Mouse (Mus musculus) mesoderm, embryonic 11.5 days (tissue): ENCODE results near the gene Chn2.

Experiments
- DNase-seq: peaks from one replicate; pipeline ENCODE4 v3.0.0-alpha.2; 2012; ENCODE audit warnings: low read depth, low spot score

Gene Chn2

DNA sequence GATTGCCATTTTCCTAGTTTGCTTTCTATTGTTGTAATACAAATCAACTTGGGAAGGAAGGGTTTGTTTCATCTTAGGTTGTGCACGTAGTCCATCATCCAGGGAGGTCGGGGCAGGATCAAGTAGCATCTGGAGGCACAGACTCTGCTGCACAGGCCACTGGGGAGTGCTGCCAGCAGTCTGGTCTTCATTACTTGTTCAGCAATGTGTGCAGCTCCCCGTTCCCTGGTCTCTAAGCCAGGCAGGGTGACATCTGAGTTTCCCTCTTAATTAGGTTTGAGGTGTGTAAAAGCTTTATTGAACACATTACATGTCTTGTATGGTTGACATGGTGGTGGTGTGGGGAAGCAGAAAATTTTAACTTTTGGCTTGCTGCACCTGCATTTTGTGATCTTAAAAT is 79.0 kb downstream of the Chn2 start:
- DNase-seq: no peak

DNA sequence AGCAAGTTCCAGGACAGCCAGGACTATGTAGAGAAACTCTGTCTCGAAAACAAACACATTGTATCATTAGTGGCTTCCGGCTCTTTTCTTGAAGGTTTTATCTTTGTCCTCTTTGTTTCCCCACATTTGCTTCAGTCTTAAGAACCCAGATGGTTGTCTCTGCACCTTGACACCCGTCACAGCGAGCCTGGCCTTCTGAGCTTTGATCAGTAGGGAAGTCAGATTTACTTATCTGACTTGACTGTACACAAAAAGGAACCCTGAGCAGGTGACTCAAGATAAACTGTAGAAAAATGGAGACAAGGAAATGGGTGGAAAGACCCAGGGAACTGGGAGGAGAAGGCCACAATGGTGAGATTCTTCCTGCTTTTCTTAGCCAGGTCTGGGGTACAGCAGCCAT is 79.5 kb downstream of the Chn2 start:
- DNase-seq: no peak

DNA sequence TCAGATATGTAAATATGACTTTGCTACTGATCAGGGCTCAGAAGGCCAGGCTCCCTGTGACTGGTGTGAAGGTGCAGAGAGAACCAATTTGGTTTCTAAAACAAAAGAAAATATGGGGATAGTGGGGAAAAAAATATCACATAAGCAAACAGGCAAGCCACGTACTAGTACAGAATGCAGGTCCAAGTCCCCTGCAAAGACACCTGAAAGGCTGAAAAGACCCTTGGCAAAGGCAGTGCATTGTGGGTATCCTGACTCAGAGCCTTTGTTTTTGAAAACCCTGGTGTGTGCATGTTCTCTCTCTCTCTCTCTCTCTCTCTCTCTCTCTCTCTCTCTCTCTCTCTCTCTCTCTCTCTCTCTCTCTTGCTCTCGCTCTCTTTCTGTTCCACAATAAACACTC is 80.1 kb downstream of the Chn2 start:
- DNase-seq: no peak

DNA sequence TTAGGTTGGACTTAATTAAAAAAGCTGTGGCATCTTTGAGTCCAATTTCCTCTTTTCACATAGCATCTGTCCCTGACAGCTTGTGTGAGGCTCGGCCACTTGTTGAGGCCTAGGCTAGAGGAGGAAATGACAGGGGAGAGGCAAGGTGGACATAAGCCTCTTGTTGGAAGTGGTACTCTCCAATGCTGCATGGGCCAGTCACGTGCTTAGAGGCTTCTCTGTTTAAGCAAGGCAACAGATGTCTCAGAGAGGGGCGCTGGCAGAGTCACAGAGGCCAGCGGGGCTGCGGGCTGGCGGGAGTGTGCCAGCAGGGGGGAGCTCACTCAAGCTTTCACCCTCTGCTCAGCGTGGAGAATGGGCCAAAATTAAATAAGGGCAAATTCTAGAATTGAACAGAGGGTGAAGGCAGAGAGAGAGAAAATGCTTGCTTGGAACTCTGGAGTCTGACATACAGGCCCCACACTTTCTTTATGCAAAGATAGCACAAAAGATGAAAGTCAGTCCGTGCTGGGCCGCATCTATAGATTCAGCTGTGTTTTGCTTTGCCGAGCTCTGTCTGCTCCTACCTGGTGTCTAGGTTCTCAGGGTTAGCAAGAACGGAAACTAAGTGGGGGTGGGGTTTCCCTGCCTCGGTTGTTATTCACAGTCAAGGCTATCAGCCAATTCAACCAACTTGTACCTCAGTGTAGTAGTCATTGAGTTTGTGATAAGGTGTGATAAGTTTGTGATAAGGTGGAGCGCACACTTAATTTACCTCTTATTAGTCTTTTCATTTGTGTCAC is 80.7 kb downstream of the Chn2 start:
- DNase-seq: peak; percentile 28

DNA sequence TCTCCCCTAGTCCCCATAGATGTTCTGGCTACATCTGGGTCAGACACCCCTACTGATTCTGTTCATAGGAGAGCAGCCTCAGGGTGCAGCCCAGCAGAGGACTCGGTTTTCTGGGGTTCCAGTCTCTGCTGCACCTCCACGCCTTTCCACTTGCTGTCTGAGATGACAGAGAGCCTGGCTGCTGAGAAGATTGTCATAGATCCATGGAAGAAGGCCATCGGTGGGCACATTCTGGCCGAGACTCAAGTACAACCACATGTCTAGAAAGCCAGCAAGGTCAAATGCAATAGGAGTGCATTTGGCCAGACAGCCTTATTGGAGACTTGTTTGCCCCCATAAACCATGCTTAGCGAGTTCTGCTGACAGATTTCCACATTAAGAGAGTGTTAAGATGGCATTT is 81.5 kb downstream of the Chn2 start:
- DNase-seq: no peak

DNA sequence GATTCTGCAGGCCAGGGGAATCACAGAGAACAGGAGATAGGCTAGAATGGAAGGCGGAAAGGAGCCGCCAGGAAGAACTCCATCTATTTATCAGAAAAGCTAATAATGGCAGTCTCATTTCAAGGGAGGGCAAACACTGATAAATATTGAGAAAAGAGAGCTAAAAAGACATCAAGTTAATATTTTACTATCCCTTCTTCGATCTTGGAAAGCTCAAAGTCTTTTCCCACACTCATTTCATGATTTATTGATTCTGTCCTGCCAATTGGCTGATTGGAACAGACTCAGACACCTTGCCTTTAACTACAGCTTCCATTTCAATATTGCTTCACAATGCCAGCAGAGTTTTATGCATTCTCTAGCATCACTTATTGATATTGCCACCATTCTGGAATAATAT is 85.2 kb downstream of the Chn2 start:
- DNase-seq: no peak

DNA sequence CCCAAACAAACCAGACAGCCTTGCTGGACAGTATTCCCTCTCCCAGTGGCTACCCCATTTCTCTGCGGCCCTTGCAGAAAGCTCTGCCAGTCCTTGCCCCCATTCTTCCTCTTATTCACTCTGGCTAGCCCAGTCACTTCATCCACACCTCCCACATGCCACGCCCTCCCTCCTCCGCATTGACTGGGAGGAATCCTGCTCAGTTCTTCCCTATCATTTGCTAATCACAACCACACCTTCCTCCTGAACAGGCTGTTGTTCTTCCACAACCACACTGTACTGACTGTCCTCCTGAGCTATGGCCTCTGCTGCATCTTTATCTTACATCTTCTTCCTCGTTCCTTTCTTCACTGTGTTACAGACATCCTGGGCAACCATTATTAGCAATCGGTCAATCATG is 86.2 kb downstream of the Chn2 start:
- DNase-seq: no peak

DNA sequence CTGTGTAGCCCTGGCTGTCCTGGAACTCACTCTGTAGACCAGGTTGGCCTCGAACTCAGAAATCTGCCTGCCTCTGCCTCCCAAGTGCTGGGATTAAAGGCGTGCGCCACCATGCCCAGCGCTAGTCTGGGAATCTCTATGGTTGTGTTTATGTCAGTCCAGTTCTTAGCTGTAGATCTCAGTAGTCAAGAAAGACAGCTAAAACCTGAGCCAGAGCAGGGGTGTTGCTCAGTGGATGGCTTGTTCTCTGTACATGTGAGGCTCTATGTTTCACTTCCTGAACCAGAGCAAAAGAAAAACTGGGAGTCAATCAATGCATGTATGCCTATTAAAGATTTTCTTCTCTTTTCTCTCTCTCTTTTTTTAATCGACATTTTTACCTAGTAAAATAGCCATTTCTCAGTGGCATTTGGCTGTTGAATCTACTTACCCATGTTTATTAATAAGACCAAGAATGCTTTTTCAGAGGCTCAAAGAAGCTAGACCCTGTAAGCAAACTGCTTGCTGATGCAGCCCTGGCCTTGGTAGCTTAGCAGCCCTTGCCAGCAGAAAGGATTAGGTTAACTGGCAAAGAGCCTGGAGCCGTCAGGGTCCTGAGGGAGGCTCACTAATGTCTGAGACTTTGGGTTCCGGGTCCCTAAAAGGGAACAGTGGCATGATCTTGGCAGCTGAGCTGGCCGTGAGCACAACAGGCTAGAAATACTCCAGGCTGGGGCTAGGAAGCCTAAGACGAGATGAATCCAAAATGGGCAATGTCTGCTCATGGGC is 87.1 kb downstream of the Chn2 start:
- DNase-seq: no peak

DNA sequence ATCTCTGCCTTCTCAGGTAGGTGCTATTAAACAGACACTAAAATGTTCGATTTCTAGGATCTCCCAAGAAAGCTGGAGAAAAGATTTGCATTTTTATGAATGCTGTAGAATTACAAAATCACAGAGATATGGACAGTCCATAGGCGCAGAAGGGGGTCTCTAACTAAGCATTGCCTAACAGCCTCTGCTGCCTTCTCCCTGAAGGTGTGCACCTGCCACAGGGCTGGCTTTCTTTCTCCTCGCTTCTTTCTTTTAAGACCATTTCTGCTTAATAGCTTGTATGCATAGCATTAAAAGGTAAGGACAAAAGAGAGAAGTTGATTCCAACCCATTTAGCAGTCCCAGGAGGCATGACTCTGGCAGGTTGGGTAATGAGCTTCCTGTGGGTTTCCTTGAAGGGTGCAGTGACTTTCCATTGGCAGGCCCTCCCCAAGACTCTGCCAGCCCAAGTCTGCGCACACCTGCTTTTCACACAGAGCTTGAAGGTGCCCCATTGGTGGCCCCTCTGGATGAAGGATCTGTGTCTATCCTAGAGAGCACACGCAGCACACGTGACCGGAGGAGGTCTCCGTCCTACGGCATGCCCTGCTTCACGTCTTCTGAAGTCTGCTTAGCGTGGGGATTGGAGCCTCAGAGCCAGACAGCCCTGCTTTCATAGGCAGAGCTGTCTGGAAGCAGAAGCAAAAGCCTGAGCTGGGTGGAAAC is 87.8 kb downstream of the Chn2 start:
- DNase-seq: no peak

DNA sequence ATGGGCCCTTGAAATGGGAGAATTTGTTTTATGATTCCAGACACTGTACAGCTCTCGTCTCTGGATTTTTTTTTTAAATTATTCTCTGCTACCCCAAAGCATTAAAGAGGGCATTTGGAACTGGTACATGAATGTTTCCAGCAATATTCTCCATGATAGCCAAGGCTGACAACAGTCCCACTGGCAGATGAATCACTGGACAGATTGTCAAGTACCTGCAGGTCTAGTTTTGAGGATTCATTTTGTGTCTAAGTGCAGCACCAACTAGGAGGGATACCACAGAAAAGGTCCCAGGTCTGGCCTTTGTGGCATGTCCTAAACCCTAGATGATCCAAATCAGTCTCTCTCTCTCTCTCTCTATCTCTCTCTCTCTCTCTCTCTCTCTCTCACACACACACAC is 89.3 kb downstream of the Chn2 start:
- no peak for DNase-seq

DNA sequence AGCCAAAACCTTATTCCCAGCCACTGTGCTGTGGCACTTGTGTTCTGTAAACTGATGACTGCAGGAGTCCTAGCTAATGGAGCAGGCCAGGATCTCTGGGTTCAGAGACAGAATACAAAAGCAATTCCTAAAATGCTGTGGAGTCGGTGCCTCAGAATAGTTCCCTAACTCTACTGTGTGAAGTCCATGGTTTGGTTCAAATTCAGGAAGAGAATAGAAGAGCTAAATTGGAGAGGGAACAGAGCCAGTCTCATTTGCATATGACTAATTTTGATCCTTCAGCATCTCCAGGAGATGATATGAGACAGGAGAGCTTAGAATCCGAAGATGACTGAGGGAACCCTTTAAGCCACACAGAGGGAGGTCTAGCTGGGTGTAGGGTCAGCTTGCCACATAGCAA is 90.2 kb downstream of the Chn2 start:
- no peak for DNase-seq

DNA sequence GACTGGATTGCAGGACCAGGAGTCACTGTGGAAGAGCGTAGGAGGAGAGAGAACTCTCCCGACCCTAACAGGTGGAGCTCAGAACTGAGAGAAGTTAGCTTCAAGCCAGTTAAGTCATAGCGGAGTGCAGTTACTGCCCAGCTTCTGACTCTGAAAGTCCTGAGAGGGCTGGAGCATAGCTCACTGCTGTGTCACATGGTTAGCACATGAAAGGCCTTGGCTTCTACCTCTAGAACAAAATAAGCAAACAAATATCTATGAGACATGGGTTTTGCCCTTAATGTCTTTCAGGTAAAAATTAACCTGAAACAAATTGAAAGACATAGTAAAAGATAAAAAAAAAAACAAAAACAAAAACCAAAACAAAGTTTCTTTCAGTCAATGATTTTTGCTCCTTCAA is 91.5 kb downstream of the Chn2 start:
- no peak for DNase-seq

DNA sequence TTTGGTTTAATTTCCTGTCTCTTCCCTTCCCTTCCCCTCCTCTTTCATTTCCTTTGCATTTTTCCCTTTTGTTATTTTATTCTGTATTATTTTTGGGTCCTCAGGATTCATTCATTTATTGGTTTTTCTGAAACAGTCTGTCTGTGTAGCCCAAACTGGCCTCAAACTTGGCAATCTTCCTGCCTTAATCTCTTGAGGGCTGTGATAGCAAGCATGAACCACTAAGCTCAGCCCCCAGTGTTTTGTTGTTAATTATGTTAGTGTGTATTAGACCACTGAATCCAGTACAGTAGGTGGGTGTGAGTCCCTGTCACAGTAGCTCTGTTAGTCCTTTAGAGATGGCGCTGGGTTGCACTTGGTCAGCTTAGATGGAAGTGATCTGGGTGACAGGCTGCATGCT is 93.2 kb downstream of the Chn2 start:
- no peak for DNase-seq

DNA sequence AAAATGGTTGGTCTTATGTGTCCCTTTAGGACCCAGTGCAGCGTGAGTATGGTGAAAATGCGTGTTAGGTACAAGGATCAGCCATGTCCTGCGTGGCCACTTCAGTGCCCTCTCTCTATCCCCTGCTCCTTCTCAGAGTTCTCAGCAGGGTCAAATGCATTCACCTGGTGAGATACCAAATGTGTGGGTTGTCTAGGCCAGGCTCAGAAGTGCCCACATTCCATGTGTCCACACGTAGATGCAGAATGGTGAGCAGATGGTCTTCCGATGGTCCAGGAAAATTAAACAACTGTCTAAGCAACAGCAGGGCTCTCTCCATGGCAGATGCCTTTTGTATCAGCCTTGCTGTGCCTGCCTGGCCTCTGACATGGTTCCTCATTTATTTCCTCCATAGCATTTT is 93.9 kb downstream of the Chn2 start:
- DNase-seq: no peak

DNA sequence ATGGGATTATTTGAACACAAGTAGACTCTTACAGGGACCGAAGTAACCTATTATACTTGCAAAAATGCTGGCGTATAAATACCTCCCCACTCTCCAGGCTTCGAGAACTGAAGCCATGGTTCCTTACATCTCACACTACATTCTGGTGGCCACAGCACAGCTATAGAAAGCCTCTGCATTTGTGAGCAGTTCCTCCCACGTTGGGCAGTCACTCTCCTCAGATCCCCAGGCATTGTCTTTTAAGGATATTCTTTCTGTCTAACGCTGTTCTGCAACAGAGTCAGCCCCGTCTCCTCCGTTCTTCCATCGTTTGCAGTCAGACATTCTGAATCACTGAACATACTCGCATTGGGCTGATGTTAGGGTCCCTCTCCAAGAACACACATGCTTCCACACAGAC is 98.8 kb downstream of the Chn2 start:
- DNase-seq: no peak

DNA sequence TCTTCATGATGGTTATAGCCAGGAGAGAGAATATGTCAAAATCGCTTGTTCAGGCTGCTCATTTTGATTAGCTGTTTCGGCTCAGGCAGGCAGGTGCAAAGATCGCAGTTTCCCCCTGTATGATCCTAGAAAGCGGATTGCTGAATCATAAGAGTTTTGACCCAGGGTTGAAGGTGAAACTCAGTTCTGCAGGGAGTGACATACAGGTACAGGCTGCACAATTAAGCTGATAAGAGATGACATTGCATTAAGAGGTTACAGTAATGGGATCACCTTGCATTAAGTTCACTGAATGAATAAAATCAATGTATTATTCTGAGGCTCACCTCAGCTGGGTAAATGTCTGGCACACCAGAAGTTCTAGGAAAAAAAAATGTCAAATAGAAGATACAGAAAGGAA is 101.1 kb downstream of the Chn2 start:
- no peak for DNase-seq

DNA sequence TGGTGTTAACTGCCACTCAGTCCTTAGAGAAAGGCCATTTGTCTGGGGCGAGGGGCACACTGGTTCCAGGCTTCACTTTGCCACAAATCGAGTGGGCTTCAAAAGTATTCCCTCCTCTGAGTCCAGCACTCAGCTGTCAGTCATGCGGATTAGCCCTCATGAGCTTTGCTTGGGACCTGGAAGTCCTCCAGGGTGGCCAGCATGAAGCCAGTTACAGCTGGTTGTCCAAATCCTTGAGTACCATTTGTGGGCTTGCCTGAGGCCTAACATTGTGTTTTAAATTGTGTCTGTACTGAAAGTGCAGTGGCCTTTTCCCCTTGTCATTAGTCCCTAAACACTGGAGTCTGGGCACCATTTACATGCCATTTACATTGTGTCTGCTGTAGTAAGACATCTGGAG is 101.8 kb downstream of the Chn2 start:
- no peak for DNase-seq

DNA sequence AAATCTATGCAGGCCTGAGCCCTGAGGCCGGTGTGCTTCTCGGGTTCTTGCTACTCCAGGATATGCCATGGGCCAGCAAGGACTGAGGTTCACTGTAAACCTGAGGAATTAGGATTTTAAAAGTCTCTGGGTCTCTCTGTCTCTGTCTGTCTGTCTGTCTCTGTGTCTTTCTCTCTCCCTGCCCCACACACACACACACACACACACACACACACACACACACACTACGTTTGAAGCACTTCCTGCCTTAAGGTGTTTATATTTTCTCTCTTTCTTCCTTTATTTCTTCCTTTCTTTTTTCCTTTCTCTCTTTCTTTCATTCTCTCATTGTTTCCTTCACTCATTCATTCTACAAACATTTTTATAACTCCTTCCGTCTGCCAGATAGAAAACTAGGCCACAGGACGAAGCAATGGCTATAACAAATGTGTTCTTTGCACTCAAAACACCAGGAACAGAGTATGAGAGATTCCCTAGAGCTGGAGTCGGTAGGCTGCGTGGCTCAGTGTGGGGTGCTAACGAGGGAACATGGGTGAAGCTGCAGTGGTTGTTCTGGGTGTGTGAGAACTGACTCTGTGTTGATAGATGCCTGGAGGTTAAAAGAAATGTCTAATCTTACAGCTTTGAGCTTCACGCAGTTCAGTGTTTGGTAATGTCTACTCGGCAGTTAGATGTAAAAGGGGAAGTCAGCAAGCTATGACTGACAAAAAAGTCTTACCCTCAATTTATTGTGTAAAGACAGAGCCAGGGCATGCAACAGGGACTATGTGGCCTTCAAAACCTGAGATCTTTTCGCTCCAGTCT is 103.7 kb downstream of the Chn2 start:
- DNase-seq: no peak

DNA sequence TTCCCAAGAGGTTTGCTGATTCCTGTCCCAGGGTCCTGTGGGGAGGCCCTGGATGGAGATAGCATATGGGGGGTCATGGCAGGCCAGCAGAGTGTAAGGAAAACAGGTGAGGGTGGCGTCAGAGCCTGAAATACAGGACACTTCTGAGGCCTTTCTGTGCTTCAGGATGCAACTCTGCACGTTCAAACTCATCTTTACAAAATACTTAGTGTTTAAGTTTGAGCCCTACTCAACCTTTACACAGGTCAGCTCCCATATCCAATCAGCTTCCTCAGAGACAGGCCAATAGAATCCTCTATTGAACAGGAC is 104.3 kb downstream of the Chn2 start:
- no peak for DNase-seq

DNA sequence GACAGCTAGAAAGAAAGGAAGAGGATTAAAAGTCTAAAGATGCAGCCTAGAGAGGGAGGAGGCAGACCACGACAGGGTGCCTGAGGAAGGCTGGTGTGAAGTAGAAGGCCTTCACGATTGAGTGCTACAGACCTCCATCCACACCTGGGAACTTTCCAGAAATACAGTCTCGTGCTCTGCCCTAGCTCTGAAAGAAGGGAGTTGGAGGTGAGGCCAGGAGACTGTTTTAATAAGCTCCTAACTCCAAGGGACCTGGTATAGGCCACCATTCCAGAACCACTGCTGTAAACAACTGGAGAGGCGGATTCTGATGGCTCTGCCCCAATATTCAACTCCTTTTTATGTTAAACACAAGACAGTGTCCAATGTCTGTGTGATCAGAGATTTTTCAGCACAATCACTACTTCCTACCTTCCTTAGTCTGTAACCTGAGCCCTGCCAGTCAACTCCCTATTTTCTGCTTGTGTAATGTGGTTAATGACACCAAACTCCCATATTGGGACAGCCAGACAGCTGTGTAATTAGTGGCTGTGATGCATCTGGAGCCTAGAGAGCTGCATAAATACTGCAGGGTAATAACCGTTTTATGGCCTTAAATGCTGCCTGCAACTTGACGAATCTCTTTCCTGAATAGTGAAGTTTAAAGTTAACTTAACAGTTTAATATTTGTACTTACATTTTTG is 109.6 kb downstream of the Chn2 start:
- no peak for DNase-seq

DNA sequence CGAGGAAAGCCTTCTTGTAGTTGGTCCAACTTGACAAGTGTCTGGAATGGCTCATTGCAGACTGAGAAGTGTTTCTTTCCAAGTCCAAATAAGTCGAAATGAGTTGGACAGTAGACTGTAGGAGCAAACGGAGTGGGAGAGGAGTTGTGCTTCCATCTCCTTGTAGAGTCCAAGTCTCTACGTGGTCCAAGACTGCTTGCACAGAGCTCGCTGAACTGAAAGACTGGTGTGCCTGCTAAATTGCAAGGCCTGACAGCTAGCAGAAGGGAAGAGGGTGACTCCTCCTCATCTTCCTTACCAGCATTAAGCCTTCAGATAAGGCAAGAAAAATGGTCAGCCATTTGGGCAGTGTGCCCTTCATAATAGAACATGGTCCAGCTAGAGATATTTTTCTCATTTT is 111.5 kb downstream of the Chn2 start:
- no peak for DNase-seq
